In the genomic region with DNA sequence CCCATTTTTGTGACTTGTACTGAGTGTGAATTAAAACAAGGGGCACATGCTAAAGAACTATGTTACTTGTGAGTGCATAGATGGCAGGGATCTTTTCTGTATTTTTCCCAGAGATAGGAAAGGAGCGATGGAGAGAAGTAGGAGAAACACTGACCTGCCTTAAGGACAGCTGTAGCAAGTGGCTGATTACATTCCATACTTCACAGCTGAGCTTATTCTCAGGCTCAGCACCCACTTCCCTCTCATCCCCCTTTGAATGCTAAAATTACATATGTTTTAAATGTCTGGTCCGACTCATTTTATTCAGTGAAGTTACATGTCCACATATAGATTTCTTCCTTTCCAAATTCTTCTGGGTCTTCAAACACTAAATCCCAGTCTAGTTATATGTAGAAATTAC, we compare ENCODE assay signal across 27 mouse cellular contexts.
"Had no signal": no experiment of that assay in that cellular context is flagged by ENCODE, and none has a peak within 500 bp of the region (broad histone marks: within the 10 kb centered on the region; RNA-seq: fewer than 3 reads in every experiment).

No protein-coding gene starts in this region.

- H3K9ac ChIP-seq: heart, embryonic 13.5 days; heart, embryonic 15.5 days; hindbrain, embryonic 13.5 days; hindbrain, embryonic 15.5 days; kidney, embryonic 15.5 days; limb, embryonic 13.5 days; limb, embryonic 15.5 days; liver, embryonic 13.5 days had no signal

- H3K27me3 ChIP-seq: heart, embryonic 13.5 days; heart, embryonic 15.5 days; hindbrain, embryonic 13.5 days; hindbrain, embryonic 15.5 days; kidney, embryonic 15.5 days; limb, embryonic 13.5 days; limb, embryonic 15.5 days; liver, embryonic 13.5 days had no signal

- H3K4me3 ChIP-seq: heart, adult 2 months; heart, embryonic 13.5 days; heart, embryonic 15.5 days; hindbrain, embryonic 13.5 days; hindbrain, embryonic 15.5 days; kidney, embryonic 15.5 days; limb, embryonic 13.5 days; limb, embryonic 15.5 days; liver, embryonic 13.5 days had no signal

- H3K36me3 ChIP-seq: heart, embryonic 13.5 days; heart, embryonic 15.5 days; hindbrain, embryonic 13.5 days; hindbrain, embryonic 15.5 days; kidney, embryonic 15.5 days; limb, embryonic 13.5 days; limb, embryonic 15.5 days; liver, embryonic 13.5 days had no signal

- H3K4me1 ChIP-seq: heart, embryonic 13.5 days; heart, embryonic 15.5 days; hindbrain, embryonic 13.5 days; hindbrain, embryonic 15.5 days; kidney, embryonic 15.5 days; limb, embryonic 13.5 days; limb, embryonic 15.5 days; liver, embryonic 13.5 days had no signal

- ATAC-seq: hindbrain, postnatal 0 days; intestine, embryonic 16.5 days had no signal

- H3K27ac ChIP-seq: heart, adult 2 months; heart, embryonic 13.5 days; heart, embryonic 15.5 days; hindbrain, embryonic 13.5 days; hindbrain, embryonic 15.5 days; hindbrain, postnatal 0 days; kidney, embryonic 15.5 days; kidney, postnatal 0 days; limb, embryonic 13.5 days; limb, embryonic 15.5 days; liver, embryonic 13.5 days had no signal

- H3K4me2 ChIP-seq: heart, embryonic 11.5 days; heart, embryonic 13.5 days; heart, embryonic 15.5 days; hindbrain, embryonic 13.5 days; hindbrain, embryonic 15.5 days; kidney, embryonic 15.5 days; limb, embryonic 13.5 days; limb, embryonic 15.5 days; liver, embryonic 11.5 days; liver, embryonic 13.5 days had no signal

- DNase-seq: gastrocnemius, postnatal 14 days; gastrocnemius, postnatal 36 days; heart, adult 11 months; heart, adult 2 months; heart, postnatal 14 days; heart, postnatal 36 days; kidney, adult 11 months; kidney, adult 2 months; kidney, adult 9 months; kidney, postnatal 14 days; kidney, postnatal 36 days; layer of hippocampus, adult 9-11 months; layer of hippocampus, postnatal 36 days; left cerebral cortex, postnatal 4 days; liver, embryonic 13.5 days had no signal

- H3K9me3 ChIP-seq: heart, embryonic 13.5 days; heart, embryonic 15.5 days; hindbrain, embryonic 13.5 days; hindbrain, embryonic 15.5 days; kidney, embryonic 15.5 days; limb, embryonic 13.5 days; limb, embryonic 15.5 days; liver, embryonic 13.5 days had no signal
